Mouse (Mus musculus): ENCODE measurements around the gene Plekhg6. TPM values are rescaled to one million over a fixed set of nuclear protein-coding genes. Genes with fewer than 3 reads are reported as not detected.
A peak's percentile ranks its signal among the peaks of the same experiment; 100 is the strongest.

Plekhg6 gene
- polyA plus RNA-seq, 1 experiment: 0.39 TPM

DNA sequence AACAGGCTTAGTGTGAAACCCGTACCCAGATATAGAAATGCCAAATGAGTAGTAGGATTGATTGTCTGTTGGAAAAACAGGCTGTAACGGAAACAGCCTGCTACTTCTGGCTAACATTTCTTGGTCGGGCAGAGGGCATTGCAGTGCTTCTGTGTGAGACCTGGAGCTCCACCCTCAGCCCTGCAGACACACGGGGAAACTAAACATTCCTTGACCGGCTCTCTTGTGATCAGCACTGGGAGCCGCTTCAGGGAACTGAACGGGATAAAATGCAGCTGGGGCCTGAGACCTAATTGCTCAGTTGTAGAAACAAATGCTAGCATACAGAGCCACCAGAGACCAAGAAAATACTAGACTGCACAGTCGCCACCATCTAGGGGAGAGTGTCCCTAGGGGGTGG lies 24.3 kb downstream of the Plekhg6 start:
- H3K27me3 ChIP-seq (replicated peaks): peaks cover 61% of the 10 kb centered on the region
- no peak overlapping the region for H3K4me3 ChIP-seq (replicated peaks)
- no peaks in the 10 kb centered on the region for H3K9me3 ChIP-seq
- TF ChIP-seq FLI1 (IDR thresholded peaks at IDR 0.05; ENCODE audit: low read length): no peak
- TF ChIP-seq GATA1 (IDR thresholded peaks at IDR 0.05; ENCODE audit: borderline replicate concordance, low read length): no peak
- peaks cover 51% of the 10 kb centered on the region for H3K4me1 ChIP-seq
- peaks cover 35% of the 10 kb centered on the region for H3K36me3 ChIP-seq (replicated peaks; ENCODE audit: low read length)

DNA sequence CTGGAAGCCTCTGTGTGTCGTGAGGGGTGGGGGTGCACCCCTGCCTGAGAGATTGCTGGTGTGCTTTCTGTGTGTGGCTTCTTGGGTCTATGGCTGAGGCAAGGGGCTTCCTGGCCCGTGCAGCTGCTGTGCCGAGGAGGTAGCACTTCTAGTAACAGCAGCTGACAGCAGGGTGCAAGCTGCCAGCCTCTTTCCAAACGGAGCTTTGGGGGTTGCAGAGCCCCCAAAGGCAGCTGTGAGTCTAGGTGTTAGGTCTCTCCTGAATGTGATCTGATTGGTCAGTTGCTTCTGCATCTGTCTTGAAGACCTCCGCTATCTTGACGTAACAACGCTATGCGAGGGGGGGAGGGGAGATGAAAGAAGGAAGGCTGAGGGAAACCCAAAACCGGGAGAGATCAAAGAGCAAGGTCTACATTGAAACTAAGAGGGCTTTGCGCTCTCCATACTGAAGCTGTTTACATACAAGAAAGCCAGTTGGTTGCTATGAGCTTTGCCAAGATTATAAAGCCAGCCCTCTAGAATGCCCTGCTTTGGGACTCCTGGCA lies 25.3 kb downstream of the Plekhg6 start:
- Histone ChIP-seq H3K9me3 (no peaks in the 10 kb centered on the region), H3K36me3 (replicated peaks; ENCODE audit: low read length) (peaks cover 27% of the 10 kb centered on the region), H3K4me1 (peaks cover 61% of the 10 kb centered on the region), H3K4me3 (replicated peaks) (peak overlapping the region; percentile 82), H3K27me3 (replicated peaks) (peaks cover 68% of the 10 kb centered on the region)
- TF ChIP-seq FLI1 (IDR thresholded peaks at IDR 0.05; ENCODE audit: low read length): no peak
- TF ChIP-seq GATA1 (IDR thresholded peaks at IDR 0.05; ENCODE audit: borderline replicate concordance, low read length): no peak

GRCm38 (mm10) chr6:125354352-125355151 lies 26.0 kb downstream of the Plekhg6 start:
- H3K4me3 ChIP-seq (replicated peaks): peak overlapping the region; percentile 82

DNA sequence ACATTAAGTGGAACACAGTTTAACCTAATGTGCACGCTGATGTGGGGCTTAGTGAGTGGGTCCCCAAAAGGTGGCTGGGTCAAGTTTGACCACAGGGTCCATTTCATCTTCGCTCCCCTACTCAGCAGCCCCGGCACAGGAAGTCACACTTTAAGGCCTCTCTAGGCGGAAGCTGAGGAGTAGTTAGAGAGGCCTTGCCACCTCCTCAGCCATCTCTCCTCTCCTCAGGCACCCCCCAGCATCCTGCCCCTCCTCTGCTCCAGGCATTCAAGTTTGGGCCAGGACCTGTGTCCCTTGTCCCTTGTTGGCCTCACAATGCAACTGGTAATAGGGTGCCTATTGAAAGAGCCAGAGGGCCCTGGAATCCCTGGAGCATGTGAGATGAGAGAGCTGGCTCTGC lies 26.9 kb downstream of the Plekhg6 start:
- peak overlapping the region; percentile 70 for H3K4me3 ChIP-seq (replicated peaks)
- H3K27me3 ChIP-seq (replicated peaks): peaks cover 79% of the 10 kb centered on the region
- TF ChIP-seq GATA1 (IDR thresholded peaks at IDR 0.05; ENCODE audit: borderline replicate concordance, low read length): no peak
- no peak for TF ChIP-seq FLI1 (IDR thresholded peaks at IDR 0.05; ENCODE audit: low read length)
- H3K36me3 ChIP-seq (replicated peaks; ENCODE audit: low read length): peaks cover 17% of the 10 kb centered on the region
- H3K4me1 ChIP-seq: peaks cover 72% of the 10 kb centered on the region
- no peaks in the 10 kb centered on the region for H3K9me3 ChIP-seq

More at GRCm38 (mm10) chr6:125354352-125355151, 26.0 kb downstream of the Plekhg6 start:
- Histone ChIP-seq H3K4me1 (peaks cover 63% of the 10 kb centered on the region), H3K9me3 (no peaks in the 10 kb centered on the region), H3K27me3 (replicated peaks) (peaks cover 73% of the 10 kb centered on the region), H3K36me3 (replicated peaks; ENCODE audit: low read length) (peaks cover 24% of the 10 kb centered on the region)
- no peak for TF ChIP-seq FLI1 (IDR thresholded peaks at IDR 0.05; ENCODE audit: low read length)

- peak overlapping the region; percentile 70 for H3K4me3 ChIP-seq (replicated peaks)
- H3K36me3 ChIP-seq (replicated peaks; ENCODE audit: low read length): peaks cover 12% of the 10 kb centered on the region
- peaks cover 81% of the 10 kb centered on the region for H3K27me3 ChIP-seq (replicated peaks)
- peaks cover 77% of the 10 kb centered on the region for H3K4me1 ChIP-seq
- H3K9me3 ChIP-seq: no peaks in the 10 kb centered on the region
- no peak for TF ChIP-seq GATA1 (IDR thresholded peaks at IDR 0.05; ENCODE audit: borderline replicate concordance, low read length)
- TF ChIP-seq FLI1 (IDR thresholded peaks at IDR 0.05; ENCODE audit: low read length): no peak
Observed at GRCm38 (mm10) chr6:125353221-125353620, 27.4 kb downstream of the Plekhg6 start.

DNA sequence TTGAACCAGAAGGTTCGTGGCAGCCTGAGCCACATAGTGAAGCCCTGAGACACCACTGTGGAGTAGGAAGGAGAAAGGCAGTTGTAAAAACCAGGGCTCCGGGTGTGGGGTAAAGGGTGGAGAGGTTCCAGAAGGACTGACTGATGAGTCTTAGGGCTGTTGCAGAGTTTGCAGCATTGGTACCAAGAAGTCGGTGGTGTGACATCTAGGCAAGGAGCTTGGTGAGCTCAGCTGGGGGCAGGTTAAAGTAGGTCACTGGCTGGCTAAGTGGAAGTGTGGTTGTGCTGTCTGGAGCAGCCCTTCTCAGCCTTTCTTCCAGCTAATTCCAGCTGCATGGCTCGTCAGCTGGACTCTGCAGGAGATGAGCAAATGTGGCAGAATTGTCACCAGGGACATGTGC lies 27.8 kb downstream of the Plekhg6 start:
- Histone ChIP-seq H3K4me3 (replicated peaks) (peak overlapping the region; percentile 59), H3K36me3 (replicated peaks; ENCODE audit: low read length) (peaks cover 8% of the 10 kb centered on the region), H3K9me3 (no peaks in the 10 kb centered on the region), H3K27me3 (replicated peaks) (peaks cover 79% of the 10 kb centered on the region), H3K4me1 (peaks cover 79% of the 10 kb centered on the region)
- TF ChIP-seq FLI1 (IDR thresholded peaks at IDR 0.05; ENCODE audit: low read length) (no peak), GATA1 (IDR thresholded peaks at IDR 0.05; ENCODE audit: borderline replicate concordance, low read length) (no peak)

GRCm38 (mm10) chr6:125352046-125352384 lies 28.6 kb downstream of the Plekhg6 start:
- Histone ChIP-seq H3K9me3 (no peaks in the 10 kb centered on the region), H3K4me1 (peaks cover 79% of the 10 kb centered on the region), H3K27me3 (replicated peaks) (peaks cover 76% of the 10 kb centered on the region), H3K4me3 (replicated peaks) (no peak overlapping the region), H3K36me3 (replicated peaks; ENCODE audit: low read length) (peaks cover under 1% of the 10 kb centered on the region)
- TF ChIP-seq FLI1 (IDR thresholded peaks at IDR 0.05; ENCODE audit: low read length) (no peak), GATA1 (IDR thresholded peaks at IDR 0.05; ENCODE audit: borderline replicate concordance, low read length) (no peak)

- H3K36me3 ChIP-seq (replicated peaks; ENCODE audit: low read length): no peaks in the 10 kb centered on the region
- H3K9me3 ChIP-seq: no peaks in the 10 kb centered on the region
- TF ChIP-seq GATA1 (IDR thresholded peaks at IDR 0.05; ENCODE audit: borderline replicate concordance, low read length): no peak
- no peak for TF ChIP-seq FLI1 (IDR thresholded peaks at IDR 0.05; ENCODE audit: low read length)
- H3K4me3 ChIP-seq (replicated peaks): peak overlapping the region; percentile 86
- peaks cover 79% of the 10 kb centered on the region for H3K4me1 ChIP-seq
- peaks cover 76% of the 10 kb centered on the region for H3K27me3 ChIP-seq (replicated peaks)
Observed at GRCm38 (mm10) chr6:125351368-125352045, 29.1 kb downstream of the Plekhg6 start.

DNA sequence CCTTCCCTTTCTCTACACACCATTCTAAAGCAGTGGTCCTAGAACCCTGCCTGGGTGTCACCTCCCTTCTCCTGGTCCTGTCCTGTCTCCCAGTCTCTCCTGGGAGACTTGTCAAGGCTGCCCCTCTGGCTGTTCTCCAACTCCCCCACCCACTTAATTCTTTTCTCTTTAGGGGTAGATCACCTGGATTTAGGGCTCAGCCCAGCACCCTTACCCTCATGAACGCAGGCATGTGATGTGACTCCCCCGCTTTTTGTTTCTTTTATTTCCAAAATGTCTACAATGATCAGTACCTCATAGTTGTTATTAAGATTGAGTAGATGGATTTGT lies 29.6 kb downstream of the Plekhg6 start:
- H3K36me3 ChIP-seq (replicated peaks; ENCODE audit: low read length): no peaks in the 10 kb centered on the region
- H3K4me3 ChIP-seq (replicated peaks): peak overlapping the region; percentile 92
- peaks cover 81% of the 10 kb centered on the region for H3K4me1 ChIP-seq
- no peak for TF ChIP-seq GATA1 (IDR thresholded peaks at IDR 0.05; ENCODE audit: borderline replicate concordance, low read length)
- no peak for TF ChIP-seq FLI1 (IDR thresholded peaks at IDR 0.05; ENCODE audit: low read length)
- no peaks in the 10 kb centered on the region for H3K9me3 ChIP-seq
- H3K27me3 ChIP-seq (replicated peaks): peaks cover 71% of the 10 kb centered on the region

Measured in megakaryocyte, embryonic 14.5 days (primary cell).